Mouse (Mus musculus): ENCODE results near the gene Cops7b. TPM values are rescaled to one million over a fixed set of nuclear protein-coding genes. Genes with fewer than 3 reads are reported as not detected.
"Not testable (repeated sequence)": the region's sequence is repeated elsewhere in the genome, so short reads cannot be mapped to it uniquely, and the experiment has no call there.

Gene Cops7b
- polyA plus RNA-seq (2016; fragmentation: Nextera tagmentation; extraction: Ambion mirVana): 72.3 and 73.5 TPM in 2 replicates

GRCm38 (mm10) chr1:86582451-86583096 is at the start of gene Cops7b, which contains the start of gene Pde6d:
Cops7b (plus strand) TSS chr1:86582904.
Pde6d (minus strand) TSS chr1:86582629.
- H3K9me3 ChIP-seq (replicated peaks): no peaks in the 10 kb centered on the region
- peaks cover 33% of the 10 kb centered on the region for H3K4me1 ChIP-seq
- WGBS: under 1% methylated on average over 26 of the region's 26 CpGs
- peak; percentile 94 for DNase-seq (ENCODE audit: low spot score)
- 0 out of 2 replicates have a peak, but pooled peaks cover 4% of the 10 kb centered on the region for H3K36me3 ChIP-seq
- no peaks in the 10 kb centered on the region for H3K27me3 ChIP-seq (ENCODE audit: low read depth, poor library complexity, severe bottlenecking)
- peak within 1 kb of the TSS; percentile 94 for H3K27ac ChIP-seq (replicated peaks)
- peak within 1 kb of the TSS; percentile 95 for H3K4me3 ChIP-seq

DNA sequence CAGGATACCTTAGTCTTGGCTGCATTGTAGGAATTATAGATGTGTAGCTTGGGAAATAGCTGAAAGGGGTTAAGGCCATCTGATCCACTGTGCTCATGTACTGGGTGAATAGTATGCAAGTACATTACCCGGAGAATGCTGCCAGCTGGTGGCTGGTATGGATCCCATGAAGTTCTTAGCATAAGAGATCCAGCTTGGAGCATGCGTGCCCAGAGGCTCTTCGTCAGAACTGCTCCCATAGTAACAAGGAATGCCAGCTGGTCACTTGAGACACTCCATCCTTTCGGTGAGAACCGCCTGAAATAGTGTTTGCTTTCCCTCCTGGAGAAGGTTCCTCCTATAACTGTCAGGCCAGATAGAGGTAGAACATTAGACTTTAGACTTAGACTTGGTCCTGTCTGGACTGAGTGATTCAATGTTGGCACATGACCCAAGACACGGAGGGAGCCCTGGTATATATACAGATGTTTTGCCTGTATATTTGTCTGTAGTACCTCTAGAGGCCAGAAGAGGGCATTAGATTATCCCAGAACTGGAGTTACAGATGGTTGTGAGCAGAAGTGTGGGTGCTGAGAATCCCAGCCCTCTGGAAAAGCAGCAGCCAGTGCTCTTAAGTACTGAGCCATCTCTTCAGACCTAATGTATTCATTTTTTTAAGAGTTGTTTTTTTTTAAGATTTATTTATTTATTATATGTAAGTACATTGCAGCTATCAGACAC is 49.1 kb upstream of the Cops7b start:
- H3K36me3 ChIP-seq: peaks cover 42% of the 10 kb centered on the region
- H3K27me3 ChIP-seq (ENCODE audit: low read depth, poor library complexity, severe bottlenecking): no peaks in the 10 kb centered on the region
- peaks cover 36% of the 10 kb centered on the region for H3K4me1 ChIP-seq
- no peak overlapping the region for H3K27ac ChIP-seq (replicated peaks)
- WGBS: 87% methylated on average over 6 of the region's 6 CpGs
- no peak overlapping the region for H3K4me3 ChIP-seq
- DNase-seq (ENCODE audit: low spot score): no peak
- no peaks in the 10 kb centered on the region for H3K9me3 ChIP-seq (replicated peaks)

GRCm38 (mm10) chr1:86538383-86538782 is 44.3 kb upstream of the Cops7b start:
- WGBS: 60% methylated on average over 3 of the region's 3 CpGs
- DNase-seq (ENCODE audit: low spot score): no peak
- no peaks in the 10 kb centered on the region for H3K9me3 ChIP-seq (replicated peaks)
- H3K4me3 ChIP-seq: no peak overlapping the region
- no peak overlapping the region for H3K27ac ChIP-seq (replicated peaks)
- H3K36me3 ChIP-seq: peaks cover 33% of the 10 kb centered on the region
- no peaks in the 10 kb centered on the region for H3K27me3 ChIP-seq (ENCODE audit: low read depth, poor library complexity, severe bottlenecking)
- no peaks in the 10 kb centered on the region for H3K4me1 ChIP-seq

DNA sequence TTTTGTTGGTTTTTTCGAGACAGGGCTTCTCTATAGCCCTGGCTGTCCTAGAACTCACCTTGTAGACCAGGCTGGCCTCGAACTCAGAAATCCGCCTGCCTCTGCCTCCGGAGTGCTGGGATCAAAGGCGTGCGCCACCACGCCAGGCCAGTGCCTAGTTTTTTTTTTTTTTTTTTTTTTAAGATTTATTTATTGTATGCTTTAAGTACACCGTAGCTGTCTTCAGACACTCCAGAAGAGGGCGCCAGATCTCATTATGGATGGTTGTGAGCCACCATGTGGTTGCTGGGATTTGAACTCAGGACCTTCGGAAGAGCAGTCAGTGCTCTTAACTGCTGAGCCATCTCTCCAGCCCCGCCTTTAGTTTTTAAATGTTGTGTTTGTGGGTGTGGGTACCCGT is 43.1 kb upstream of the Cops7b start:
- H3K4me1 ChIP-seq; H3K4me3 ChIP-seq; H3K27me3 ChIP-seq (ENCODE audit: low read depth, poor library complexity, severe bottlenecking); H3K27ac ChIP-seq (replicated peaks); DNase-seq (ENCODE audit: low spot score); H3K9me3 ChIP-seq (replicated peaks): not testable (repeated sequence)
- 89% methylated on average over 12 of the region's 12 CpGs for WGBS
- peaks cover 38% of the 10 kb centered on the region for H3K36me3 ChIP-seq

- H3K4me1 ChIP-seq: no peaks in the 10 kb centered on the region
- no peaks in the 10 kb centered on the region for H3K9me3 ChIP-seq (replicated peaks)
- H3K36me3 ChIP-seq: peaks cover 65% of the 10 kb centered on the region
- DNase-seq (ENCODE audit: low spot score): no peak
- no peak overlapping the region for H3K4me3 ChIP-seq
- WGBS: 93% methylated on average over 2 of the region's 2 CpGs
- H3K27me3 ChIP-seq (ENCODE audit: low read depth, poor library complexity, severe bottlenecking): no peaks in the 10 kb centered on the region
- no peak overlapping the region for H3K27ac ChIP-seq (replicated peaks)
Measured at GRCm38 (mm10) chr1:86542584-86542983, 40.1 kb upstream of the Cops7b start.

GRCm38 (mm10) chr1:86546797-86547196 is 35.9 kb upstream of the Cops7b start:
- WGBS: 64% methylated on average over 3 of the region's 3 CpGs
- H3K9me3 ChIP-seq (replicated peaks): no peaks in the 10 kb centered on the region
- H3K27me3 ChIP-seq (ENCODE audit: low read depth, poor library complexity, severe bottlenecking): no peaks in the 10 kb centered on the region; the same call in 1 of the 2 replicates
- H3K36me3 ChIP-seq: peaks cover 62% of the 10 kb centered on the region
- no peak overlapping the region for H3K27ac ChIP-seq (replicated peaks)
- no peak for DNase-seq (ENCODE audit: low spot score)
- no peak overlapping the region for H3K4me3 ChIP-seq
- peaks cover 17% of the 10 kb centered on the region for H3K4me1 ChIP-seq

DNA sequence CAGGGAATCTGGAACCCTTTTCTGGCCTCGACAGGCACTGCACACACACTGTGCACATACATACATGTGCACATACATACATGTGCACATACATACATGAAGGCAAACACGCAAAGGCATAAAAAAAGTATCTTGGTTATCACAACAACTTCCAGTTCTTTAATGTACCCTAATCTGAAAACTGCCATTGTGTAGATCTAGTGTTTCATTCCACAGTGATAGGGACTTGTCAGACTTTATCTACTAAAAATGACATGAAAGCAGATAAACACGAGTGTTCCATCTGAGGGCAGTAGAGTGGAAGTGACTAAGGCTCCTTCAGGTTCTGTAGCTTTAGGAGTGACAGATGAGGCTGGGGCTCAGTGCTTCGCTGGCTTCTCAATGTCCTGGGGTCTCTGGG is 31.4 kb upstream of the Cops7b start:
- DNase-seq (ENCODE audit: low spot score): no peak
- Histone ChIP-seq H3K9me3 (replicated peaks) (no peaks in the 10 kb centered on the region), H3K36me3 (peaks cover 24% of the 10 kb centered on the region), H3K27me3 (ENCODE audit: low read depth, poor library complexity, severe bottlenecking) (no peaks in the 10 kb centered on the region; the same call in 1 of the 2 replicates), H3K4me1 (peaks cover 29% of the 10 kb centered on the region), H3K4me3 (no peak overlapping the region), H3K27ac (replicated peaks) (no peak overlapping the region)
- 69% methylated on average over 4 of the region's 4 CpGs for WGBS

DNA sequence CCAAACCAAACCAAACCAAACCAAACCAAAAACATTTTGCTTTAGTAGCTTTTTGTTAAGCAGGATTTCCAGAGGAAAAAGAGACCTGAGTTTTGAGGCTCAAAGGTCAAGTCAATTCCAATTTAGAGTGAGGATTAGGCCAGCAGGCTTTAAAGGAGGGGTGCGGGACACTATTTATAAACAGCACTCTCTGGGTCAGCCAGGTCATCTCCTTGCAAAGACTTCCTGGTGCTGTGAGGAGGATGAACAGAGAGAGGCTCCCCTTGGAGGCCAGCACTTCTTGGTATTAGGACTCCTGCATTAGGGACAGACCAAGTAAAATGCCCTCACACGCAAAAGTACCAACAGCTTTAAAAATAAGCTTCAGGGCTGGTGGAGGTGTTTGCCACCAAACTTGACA is 30.8 kb upstream of the Cops7b start:
- peaks cover 22% of the 10 kb centered on the region for H3K36me3 ChIP-seq
- DNase-seq (ENCODE audit: low spot score): no peak
- 16% methylated on average over 2 of the region's 2 CpGs for WGBS
- H3K27me3 ChIP-seq (ENCODE audit: low read depth, poor library complexity, severe bottlenecking): no peaks in the 10 kb centered on the region; the same call in 1 of the 2 replicates
- H3K9me3 ChIP-seq (replicated peaks): no peaks in the 10 kb centered on the region
- peaks cover 29% of the 10 kb centered on the region for H3K4me1 ChIP-seq
- H3K27ac ChIP-seq (replicated peaks): no peak overlapping the region
- H3K4me3 ChIP-seq: no peak overlapping the region

- no peak for DNase-seq (ENCODE audit: low spot score)
- H3K36me3 ChIP-seq: peaks cover 21% of the 10 kb centered on the region
- 89% methylated on average over 3 of the region's 3 CpGs for WGBS
- no peak overlapping the region for H3K4me3 ChIP-seq
- peaks cover 21% of the 10 kb centered on the region for H3K4me1 ChIP-seq
- no peaks in the 10 kb centered on the region for H3K9me3 ChIP-seq (replicated peaks)
- no peaks in the 10 kb centered on the region; the same call in 1 of the 2 replicates for H3K27me3 ChIP-seq (ENCODE audit: low read depth, poor library complexity, severe bottlenecking)
- H3K27ac ChIP-seq (replicated peaks): no peak overlapping the region
Measured at GRCm38 (mm10) chr1:86555665-86556064, 27.0 kb upstream of the Cops7b start.

GRCm38 (mm10) chr1:86557872-86558271 is 24.8 kb upstream of the Cops7b start:
- Histone ChIP-seq H3K4me3 (no peak overlapping the region), H3K4me1 (peaks cover 1% of the 10 kb centered on the region; the same call in 1 of the 2 replicates), H3K27ac (replicated peaks) (no peak overlapping the region), H3K27me3 (ENCODE audit: low read depth, poor library complexity, severe bottlenecking) (no peaks in the 10 kb centered on the region), H3K9me3 (replicated peaks) (no peaks in the 10 kb centered on the region), H3K36me3 (peaks cover 33% of the 10 kb centered on the region)
- WGBS: 80% methylated on average over 7 of the region's 7 CpGs
- no peak for DNase-seq (ENCODE audit: low spot score)

- WGBS: 91% methylated on average over 3 of the region's 3 CpGs
- Histone ChIP-seq H3K36me3 (peaks cover 46% of the 10 kb centered on the region), H3K27ac (replicated peaks) (no peak overlapping the region), H3K9me3 (replicated peaks) (no peaks in the 10 kb centered on the region), H3K4me3 (no peak overlapping the region), H3K27me3 (ENCODE audit: low read depth, poor library complexity, severe bottlenecking) (no peaks in the 10 kb centered on the region), H3K4me1 (no peaks in the 10 kb centered on the region)
- DNase-seq (ENCODE audit: low spot score): no peak
Measured at GRCm38 (mm10) chr1:86559232-86559631, 23.5 kb upstream of the Cops7b start.

GRCm38 (mm10) chr1:86562663-86563062 is 20.0 kb upstream of the Cops7b start:
- H3K27ac ChIP-seq (replicated peaks): no peak overlapping the region
- DNase-seq (ENCODE audit: low spot score): no peak
- 92% methylated on average over 2 of the region's 2 CpGs for WGBS
- no peak overlapping the region for H3K4me3 ChIP-seq
- peaks cover 30% of the 10 kb centered on the region for H3K36me3 ChIP-seq
- H3K9me3 ChIP-seq (replicated peaks): no peaks in the 10 kb centered on the region
- no peaks in the 10 kb centered on the region for H3K27me3 ChIP-seq (ENCODE audit: low read depth, poor library complexity, severe bottlenecking)
- H3K4me1 ChIP-seq: no peaks in the 10 kb centered on the region

GRCm38 (mm10) chr1:86568409-86568808 is 14.3 kb upstream of the Cops7b start:
- no peak overlapping the region for H3K27ac ChIP-seq (replicated peaks)
- no peaks in the 10 kb centered on the region for H3K27me3 ChIP-seq (ENCODE audit: low read depth, poor library complexity, severe bottlenecking)
- WGBS: 79% methylated on average over 2 of the region's 2 CpGs
- H3K36me3 ChIP-seq: peaks cover 12% of the 10 kb centered on the region
- no peaks in the 10 kb centered on the region for H3K9me3 ChIP-seq (replicated peaks)
- no peaks in the 10 kb centered on the region for H3K4me1 ChIP-seq
- no peak for DNase-seq (ENCODE audit: low spot score)
- no peak overlapping the region for H3K4me3 ChIP-seq
